Mouse (Mus musculus): ENCODE measurements at regions not wholly inside any gene's neighbourhood (a gene's known extent, or its start where the extent isn't known, plus 50 kb on each side); places are given as distances from the start of the nearest gene placed in this dataset.
A peak's percentile ranks its signal among the peaks of the same experiment; 100 is the strongest.

DNA sequence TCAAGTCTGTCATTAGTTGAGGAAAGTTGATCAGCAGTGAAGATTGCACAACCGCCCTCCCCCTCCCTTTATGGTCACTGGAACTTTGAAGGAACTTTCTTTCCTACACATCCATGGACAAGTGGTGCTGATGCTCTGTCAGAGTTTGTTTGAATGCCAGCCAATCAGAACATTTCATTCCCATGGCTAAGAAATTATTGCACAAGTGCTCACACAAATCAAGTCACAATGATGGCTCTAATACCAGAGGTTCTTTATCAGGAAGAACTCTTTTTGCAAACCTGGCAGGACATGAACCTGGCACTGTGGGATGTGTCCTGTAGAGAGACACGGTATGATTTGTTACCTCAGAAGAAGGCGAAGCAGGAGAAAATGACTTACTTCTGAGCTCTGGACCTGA, 54.3 kb upstream of the Spry2 start:
- no peak for DNase-seq (ENCODE audit: low spot score in 2 of 2)
- intact Hi-C loops (cut with DNase I) = no loop called here

DNA sequence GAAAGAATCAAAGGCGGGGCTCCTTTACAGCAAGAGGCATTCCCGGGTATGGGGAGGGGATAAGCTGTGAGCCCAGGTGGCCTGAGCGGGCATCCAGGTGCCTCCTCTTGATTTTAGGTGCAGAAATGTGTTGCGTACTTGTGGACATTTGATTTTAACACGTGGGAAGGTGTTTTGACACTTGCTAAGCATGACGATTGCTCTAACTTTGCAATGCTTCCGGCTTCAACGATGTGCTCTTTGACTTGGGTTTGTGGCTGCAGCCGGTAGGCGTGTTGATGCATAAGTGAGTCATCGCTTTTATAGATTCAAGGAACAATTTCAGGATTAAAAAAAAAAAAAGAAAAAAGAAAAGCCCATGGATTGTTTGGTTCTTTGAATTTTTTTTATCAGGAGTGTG, 58.5 kb upstream of the Spry2 start:
- no peak for DNase-seq (ENCODE audit: low spot score in 2 of 2)
- intact Hi-C loops (cut with DNase I) = no loop called here

DNA sequence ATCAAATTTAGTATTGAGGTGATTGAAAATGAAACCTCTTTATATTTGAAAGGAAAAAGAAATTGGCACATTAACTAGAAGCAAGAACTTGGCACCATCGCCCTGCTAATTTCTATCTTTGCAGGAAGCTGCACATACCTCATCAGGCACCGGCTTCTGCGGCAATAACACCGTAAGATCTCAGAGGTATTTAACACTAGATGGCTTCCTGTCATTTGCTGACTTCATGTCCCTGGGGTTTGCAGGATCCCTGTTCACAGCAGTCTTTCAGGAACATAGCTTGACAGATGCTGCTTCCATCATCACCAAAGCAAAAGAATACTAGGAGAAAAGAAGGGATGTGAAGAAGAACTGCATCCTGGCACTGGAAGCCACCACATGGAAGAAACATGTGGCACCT, 60.2 kb upstream of the Spry2 start:
- no peak for DNase-seq (ENCODE audit: low spot score in 2 of 2)

DNA sequence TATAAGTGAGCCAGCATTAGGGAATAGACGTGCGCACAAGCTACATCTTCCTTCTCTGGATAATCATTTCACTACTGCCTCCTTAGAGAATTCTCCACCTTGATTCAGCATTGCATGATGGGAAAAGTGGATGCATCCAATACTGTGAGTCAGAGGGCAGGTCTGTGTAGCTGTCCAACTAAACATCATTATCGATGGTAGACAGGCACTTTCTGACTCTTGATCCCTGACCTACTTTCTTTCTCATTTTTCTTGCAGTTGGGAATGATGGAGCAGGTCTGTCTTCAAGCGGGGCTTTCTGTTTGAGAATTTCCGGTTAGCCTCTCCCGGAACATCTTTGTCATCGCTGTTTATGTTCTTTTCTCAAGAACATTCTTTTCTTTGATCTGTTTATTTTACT, 61.4 kb upstream of the Spry2 start:
- no peak for DNase-seq (ENCODE audit: low spot score in 2 of 2)
- intact Hi-C loops (cut with DNase I) = no loop called here

More for the DNA sequence above, 60.2 kb upstream of the Spry2 start:
- intact Hi-C loops (cut with DNase I) = no loop called here

DNA sequence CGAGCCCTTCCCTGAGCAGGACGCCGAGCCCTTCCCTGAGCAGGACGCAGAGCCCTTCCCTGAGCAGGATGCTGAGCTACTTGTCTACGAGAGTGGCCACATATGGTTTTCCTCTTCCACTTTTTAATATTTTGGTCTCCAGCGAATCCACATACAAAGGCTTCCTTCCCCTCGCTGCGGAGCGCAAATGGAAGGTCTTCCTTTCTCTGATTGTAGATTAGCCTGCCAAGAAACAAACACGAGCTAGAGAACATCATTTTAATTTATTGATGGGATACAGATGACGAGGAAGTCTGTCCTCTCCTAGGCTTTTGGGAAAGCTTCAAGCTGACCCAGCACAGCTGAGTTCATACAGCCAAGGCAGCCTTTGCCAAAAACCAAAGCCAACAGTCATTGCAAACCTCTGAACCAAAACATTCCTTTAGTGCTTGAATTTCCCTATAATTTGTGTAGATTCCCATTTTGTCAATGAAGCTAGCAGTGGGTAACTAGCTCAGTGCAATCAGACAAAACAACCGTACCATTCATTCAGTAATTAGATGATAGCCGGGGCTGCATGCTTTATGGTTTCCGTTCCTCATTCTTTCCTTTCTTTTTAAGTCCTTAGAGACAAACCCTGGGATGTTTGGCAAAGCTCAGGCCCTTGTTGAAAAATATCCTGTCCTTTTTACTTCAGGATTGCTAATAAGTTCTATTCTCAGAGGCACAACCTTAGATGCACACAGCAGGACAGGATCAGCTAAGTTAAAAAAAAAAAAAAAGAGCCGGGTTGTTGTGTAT, 83.1 kb upstream of the Spry2 start:
- no peak for DNase-seq (ENCODE audit: low spot score in 2 of 2)
- intact Hi-C loops (cut with DNase I) = no loop called here

DNA sequence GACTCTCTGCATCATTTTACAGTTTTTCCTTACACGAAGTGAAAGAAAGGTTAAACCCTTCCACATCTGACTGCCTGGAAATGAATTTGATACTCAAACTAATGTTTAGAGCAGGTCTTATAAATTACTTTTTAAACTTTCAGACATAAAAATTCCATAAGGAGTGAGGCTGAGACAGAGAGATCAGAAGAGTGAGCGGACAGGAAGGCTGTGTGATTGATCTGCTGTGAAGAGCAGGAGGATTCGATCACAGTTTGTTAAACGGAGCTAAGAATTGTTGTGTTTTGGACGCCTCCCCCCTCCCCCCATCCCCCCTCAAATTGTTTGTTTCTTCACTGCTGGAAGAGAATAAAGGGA, 83.7 kb upstream of the Spry2 start:
- intact Hi-C loops (cut with DNase I) = no loop called here
- DNase-seq (ENCODE audit: low spot score in 2 of 2) = no peak

DNA sequence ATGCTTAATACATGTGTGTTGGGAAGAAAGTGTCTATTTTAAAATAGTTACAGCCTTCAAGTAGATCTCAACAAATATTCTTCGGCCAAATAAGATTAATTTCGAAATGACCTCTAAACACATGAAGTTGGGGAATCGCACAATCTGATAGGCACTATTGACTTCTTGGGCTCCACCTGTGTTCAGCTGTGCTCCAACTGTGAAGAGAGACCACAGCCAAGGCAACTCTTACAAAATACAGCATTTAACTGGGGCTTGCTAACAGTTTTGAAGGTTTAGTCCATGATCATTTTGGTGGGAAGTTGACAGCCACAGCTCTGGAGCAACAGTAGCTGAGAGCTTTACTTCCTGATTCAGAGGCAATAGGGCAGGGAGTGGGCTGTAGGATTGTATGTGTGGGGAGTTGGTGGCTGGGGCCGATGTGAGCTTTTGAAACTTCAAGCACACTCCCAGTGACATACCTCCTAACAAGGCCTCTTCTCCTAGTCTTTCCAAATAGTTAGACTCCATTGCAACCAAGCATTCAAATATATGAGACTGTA, 90.8 kb upstream of the Spry2 start:
- DNase-seq (ENCODE audit: low spot score in 2 of 2) = no peak
- intact Hi-C loops (cut with DNase I) = no loop called here

DNA sequence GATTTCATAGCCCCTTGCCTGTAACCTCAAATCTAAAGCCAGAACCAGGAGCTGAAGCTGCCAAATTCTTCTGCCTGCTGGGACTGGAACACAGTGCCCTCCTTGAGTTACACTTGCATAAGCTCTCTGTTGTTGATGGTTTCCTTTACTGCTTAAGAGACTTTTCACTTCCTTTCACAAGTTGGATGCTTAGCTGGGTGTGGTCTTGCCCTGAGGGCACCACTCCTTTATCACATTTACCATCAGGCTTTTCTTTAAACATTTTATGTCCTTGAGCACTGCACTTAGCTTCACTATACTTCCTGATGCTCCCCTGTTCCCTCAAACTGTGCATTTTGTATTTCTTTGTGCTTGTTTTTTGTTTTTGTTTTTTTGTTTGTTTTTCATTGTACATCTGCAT, 92.1 kb upstream of the Spry2 start:
- no peak for DNase-seq (ENCODE audit: low spot score in 2 of 2)
- intact Hi-C loops (cut with DNase I) = no loop called here

DNA sequence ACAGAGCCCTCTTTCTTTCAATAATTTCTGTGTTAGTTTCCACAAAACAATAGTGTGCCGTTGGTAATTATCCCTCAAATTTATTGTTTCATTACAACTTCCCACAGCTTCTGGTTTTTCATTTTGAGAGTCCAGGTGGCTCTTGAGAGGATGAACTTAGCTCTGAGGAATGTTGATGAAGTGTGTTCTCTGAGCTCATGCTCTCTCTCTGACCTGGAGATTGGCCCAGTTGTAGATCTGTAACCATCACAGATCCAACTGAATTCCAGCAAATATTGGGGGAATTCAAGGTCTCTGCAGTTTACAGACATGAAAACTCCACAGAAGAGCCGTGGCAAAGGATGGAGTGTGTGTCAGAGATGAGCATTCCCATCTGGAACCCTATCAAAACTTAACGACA, 96.5 kb upstream of the Spry2 start:
- DNase-seq (ENCODE audit: low spot score in 2 of 2) = no peak
- intact Hi-C loops (cut with DNase I) = no loop called here

DNA sequence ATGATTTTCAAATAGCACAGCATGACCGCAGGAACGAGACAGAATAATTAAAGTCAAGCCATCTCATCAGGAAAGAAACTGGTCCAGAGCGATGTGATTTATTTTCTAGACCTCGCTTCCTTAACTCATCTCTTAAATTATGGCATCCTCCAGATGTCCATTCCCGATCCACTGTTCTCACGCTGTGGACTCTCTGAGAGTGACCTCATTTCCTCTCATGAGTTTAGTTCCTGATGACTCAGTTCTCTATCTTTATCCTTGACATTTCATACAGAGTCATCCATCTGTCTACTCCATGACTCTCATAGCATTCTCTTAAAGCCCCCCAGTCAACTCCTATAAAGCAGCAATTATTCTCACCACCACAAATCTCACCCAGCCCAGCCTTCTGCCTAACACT, 103.2 kb upstream of the Spry2 start:
- peak in 1 of 2 experiments; percentile 61 for DNase-seq (ENCODE audit: low spot score in 2 of 2)
- intact Hi-C loops (cut with DNase I) = no loop called here

DNA sequence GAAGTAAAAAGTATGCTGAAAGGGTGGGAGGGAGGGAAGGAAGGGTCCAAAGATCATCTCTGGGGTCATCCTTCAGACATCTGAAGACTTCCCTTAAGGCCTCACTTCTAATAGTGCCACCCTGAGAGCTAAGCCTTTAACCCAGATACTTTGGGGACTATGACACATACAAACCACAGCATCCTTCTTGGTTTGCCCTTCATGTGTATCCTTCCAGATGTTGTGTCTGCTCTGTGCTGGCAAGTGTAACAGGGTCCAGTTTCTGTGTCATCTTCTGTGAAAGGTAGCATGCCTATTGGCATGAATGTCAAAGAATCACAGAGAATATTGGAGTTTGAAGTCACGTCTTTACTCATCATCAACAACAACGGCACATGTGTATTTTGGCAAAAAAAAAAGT, 98.2 kb upstream of the Trim52 start:
- intact Hi-C loops (cut with DNase I) = no loop called here
- DNase-seq (ENCODE audit: low spot score in 2 of 2) = no peak

DNA sequence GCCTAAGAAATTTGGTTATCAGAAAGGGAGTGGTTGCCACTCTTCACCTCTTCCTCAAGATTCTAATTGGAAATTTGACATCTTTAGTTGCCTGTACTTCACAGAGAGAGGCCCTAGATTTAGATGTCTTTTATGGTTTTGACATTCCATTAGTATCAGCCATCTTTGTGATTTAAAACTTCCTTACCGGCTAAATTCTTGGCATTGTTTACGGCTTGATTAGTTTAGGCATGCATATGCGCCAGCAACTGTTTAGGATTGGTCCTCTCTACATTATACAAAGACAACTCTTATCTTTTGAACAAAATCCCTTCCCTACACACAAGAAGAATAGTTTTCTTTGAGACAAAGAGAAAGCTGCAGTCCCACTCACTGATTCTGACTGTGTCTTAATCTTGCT, 97.0 kb upstream of the Trim52 start:
- intact Hi-C loops (cut with DNase I) = no loop called here

DNA sequence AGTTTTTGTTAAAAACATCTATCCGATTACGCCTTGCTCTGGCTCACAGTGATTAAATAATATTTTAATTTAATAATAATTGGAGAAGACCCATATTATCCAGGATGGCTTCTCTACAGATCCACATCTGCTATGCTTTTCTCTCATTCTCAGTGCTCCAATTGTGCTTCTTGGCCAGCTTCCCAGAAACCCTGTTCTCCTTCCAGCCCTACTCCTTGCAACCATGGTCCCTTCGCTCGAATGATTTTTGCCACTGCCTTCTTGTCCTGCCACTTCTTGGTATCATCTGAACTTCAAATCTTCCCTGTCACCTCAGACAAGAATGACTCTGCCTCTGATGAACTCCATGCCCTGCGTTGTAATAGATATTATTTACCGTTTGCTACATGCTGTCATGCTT, 95.0 kb upstream of the Trim52 start:
- peak in 1 of 2 experiments; percentile 13 for DNase-seq (ENCODE audit: low spot score in 2 of 2)
- intact Hi-C loops (cut with DNase I) = no loop called here

More for the DNA sequence above, 97.0 kb upstream of the Trim52 start:
- no peak for DNase-seq (ENCODE audit: low spot score in 2 of 2)

DNA sequence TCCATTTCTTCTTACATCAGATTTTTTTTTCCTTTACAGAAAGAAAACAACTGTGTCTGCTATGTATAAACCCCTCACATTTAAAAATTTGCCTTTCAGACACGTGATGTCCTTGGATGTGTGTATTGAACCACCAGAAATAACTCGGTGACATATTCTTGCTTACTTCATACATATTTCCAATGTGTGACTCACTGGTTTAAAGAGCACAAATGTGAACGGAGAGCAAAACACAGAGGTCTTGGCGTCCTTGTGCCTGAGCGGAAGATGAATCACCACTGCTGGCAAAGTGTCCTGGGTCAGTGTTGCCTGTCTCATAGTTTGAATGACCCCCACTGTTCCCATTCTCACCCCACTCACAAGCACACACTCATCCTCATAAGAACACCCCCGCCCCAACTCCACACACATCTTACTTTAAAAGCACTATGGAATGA, 94.0 kb upstream of the Trim52 start:
- peak; percentile 12 to 37 for DNase-seq (ENCODE audit: low spot score in 2 of 2)
- intact Hi-C loops (cut with DNase I) = no loop called here

DNA sequence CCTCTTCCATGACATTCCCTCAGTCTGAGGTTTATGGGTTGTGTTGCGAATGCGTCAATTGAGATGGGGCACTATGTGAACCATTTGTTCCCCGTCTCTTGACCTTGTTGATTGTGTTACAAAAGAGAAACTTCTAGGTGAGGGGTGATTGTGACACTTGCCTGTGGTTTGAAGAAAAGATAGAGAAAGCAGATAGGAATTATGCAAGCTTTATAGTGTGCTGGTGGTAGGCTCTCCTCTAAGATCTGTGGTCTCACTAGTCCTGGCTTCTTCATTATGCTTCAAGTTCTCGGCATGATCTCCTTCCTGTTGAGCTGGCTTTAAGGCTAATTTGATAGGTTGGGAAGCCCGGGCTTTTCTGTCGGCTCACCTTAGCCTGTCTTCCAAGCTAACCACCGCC, 83.2 kb upstream of the Trim52 start:
- intact Hi-C loops (cut with DNase I) = no loop called here
- DNase-seq (ENCODE audit: low spot score in 2 of 2) = no peak

DNA sequence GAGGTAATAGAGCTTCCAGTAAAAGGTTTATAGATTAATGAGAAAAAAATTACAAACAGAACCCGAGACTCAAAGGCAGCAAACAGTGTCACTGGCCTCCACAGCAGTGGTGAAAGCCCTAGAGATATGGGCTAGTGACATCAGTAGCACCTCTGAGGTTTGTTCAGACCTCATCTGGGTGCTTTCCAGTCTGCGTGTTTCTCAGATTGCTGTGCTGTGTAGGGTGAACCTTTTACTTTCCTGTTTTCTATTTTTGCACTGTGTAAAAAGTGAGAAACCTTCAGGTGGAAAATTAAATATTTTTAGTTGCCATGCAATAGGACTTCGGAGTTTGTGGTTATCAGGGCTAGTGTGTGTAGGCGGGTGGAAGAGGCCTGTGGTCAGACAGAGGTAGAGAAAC, 79.2 kb upstream of the Trim52 start:
- intact Hi-C loops (cut with DNase I) = no loop called here
- no peak for DNase-seq (ENCODE audit: low spot score in 2 of 2)

DNA sequence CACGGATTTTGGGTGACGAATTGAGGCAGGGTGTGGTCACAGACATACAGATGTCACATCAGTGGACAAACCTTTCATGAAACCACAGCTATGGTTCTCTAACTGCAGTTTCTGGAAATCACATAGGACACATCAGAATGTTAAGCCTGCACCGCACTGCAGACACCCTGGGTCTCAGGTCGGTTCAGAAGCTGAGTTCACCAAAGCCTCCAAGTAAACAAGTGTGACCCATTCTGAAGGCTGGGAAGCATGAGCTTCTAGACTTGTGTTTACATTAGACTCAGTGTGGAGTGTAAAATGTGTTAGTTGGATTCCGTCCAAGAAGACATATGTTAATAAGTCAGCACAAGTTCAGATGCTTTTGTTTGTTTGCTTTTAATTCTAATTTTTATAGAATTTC, 78.3 kb upstream of the Trim52 start:
- intact Hi-C loops (cut with DNase I) = no loop called here
- DNase-seq (ENCODE audit: low spot score in 2 of 2) = no peak

DNA sequence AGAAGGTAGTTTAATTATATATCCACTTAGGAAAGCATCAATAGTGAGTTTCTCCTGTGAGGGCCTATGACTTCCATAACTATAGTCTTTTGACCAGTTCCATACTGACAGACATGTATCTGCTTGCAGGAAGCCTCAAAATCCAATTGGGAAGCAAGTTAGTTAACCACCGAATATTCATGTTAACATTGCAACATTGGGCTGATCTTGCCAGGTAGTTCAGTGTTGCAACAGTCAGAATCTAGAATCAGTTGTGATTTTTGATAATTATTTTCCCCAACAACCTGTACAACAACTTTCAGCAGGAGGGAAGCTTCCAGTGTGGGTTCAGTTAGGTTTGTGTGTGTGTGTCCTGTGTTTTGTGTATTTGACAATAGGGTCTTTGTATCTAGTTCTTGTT, 74.9 kb upstream of the Trim52 start:
- no peak for DNase-seq (ENCODE audit: low spot score in 2 of 2)
- intact Hi-C loops (cut with DNase I) = no loop called here

DNA sequence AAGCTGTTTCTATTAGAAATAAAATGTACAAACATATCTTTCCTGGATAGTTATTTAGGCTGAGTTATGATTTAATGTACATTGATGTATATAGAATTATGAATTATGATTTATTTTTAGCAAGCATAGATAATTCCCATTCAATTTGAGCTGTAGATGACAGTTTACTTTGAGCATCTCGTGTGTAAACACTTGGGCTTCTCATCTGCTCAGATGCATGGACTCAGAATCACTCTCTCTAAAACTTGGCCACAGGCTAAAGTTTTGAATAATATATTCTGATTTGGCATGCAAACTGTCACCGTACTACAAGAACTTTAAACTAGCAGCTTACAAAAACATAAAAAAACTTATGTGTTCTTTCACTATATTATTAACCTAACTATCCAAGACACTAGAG, 72.2 kb upstream of the Trim52 start:
- intact Hi-C loops (cut with DNase I) = no loop called here
- DNase-seq (ENCODE audit: low spot score in 2 of 2) = no peak

DNA sequence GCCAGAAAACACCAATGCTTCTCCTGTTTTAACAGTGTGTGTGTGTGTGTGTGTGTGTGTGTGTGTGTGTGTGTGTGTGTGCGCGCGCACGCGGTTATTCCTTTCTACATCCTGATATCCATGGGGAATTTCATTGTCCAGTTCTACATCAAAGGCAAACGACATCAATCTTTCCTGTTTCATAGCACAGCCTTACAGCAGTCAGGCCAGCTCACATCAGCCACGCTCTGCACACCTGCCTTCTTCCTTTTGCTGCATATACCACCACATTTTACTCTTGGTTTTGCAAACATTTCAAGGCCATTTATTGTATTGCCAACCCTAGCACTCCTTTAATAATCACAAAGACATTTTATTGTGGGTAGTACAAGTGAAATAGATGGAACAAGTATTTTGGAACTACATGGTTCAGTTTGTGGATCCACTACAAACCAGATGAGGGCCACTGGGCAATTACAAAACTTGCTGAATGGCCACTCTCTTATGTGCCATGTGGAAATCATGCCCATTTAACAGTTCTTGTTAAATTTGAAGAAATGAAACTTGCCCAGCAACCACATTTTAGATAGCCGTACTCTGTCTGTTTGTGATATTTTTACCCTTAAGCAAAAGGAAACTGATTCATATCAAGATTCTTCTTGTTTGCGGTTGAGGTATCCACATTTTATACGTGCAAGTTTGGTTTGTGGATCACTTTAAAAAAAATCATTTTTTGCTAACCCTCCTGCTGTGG, 70.9 kb upstream of the Trim52 start:
- intact Hi-C loops (cut with DNase I) = no loop called here
- no peak for DNase-seq (ENCODE audit: low spot score in 2 of 2)

DNA sequence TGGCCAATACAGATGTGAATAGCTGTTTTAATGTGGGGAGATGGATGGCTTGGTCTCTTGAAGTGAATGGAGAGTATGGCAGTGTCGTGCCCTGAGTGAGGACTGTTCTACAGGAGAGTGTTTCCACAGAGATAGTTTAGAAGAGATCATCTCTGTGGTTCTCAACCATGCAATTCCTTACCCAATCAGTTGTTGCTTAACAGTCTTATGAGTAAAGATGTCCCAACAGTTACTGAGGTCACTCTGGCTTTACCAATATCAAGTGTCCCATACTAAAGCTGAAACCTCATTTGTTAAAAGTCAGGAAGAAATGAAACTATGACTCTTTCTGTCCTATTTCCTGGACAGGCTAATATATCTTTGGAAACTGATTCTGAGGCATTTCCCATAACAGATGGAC, 61.7 kb upstream of the Trim52 start:
- DNase-seq (ENCODE audit: low spot score in 2 of 2) = no peak
- intact Hi-C loops (cut with DNase I) = no loop called here

Measured in left cerebral cortex, postnatal 14 days (tissue).